Mouse (Mus musculus): ENCODE measurements around the gene Adrm1. TPM values are rescaled to one million over a fixed set of nuclear protein-coding genes. Genes with fewer than 3 reads are reported as not detected.

Gene Adrm1
- polyA plus RNA-seq, 1 experiment: 62.1 TPM

- no peak overlapping the region for H3K4me3 ChIP-seq (ENCODE audit: insufficient read depth, low read length)
- H3K27ac ChIP-seq (ENCODE audit: insufficient read depth, low read depth, low read length): no peak overlapping the region
- TF ChIP-seq POLR2A (IDR thresholded peaks at IDR 0.05; ENCODE audit: borderline replicate concordance, low read depth, low read length) (no peak), CTCF (IDR thresholded peaks at IDR 0.05; ENCODE audit: low read depth, low read length) (no peak)
- no peaks in the 10 kb centered on the region; the same call in none of the 2 replicates for H3K4me1 ChIP-seq (ENCODE audit: control insufficient read depth, insufficient read depth, low read length)
These were observed 51.0 kb downstream of the Adrm1 start for GRCm38 (mm10) chr2:180222250-180222649.

GRCm38 (mm10) chr2:180224647-180225043, 53.4 kb downstream of the Adrm1 start:
- Histone ChIP-seq H3K4me1 (ENCODE audit: control insufficient read depth, insufficient read depth, low read length) (no peaks in the 10 kb centered on the region; the same call in none of the 2 replicates), H3K4me3 (ENCODE audit: insufficient read depth, low read length) (no peak overlapping the region), H3K27ac (ENCODE audit: insufficient read depth, low read depth, low read length) (no peak overlapping the region)
- TF ChIP-seq CTCF (IDR thresholded peaks at IDR 0.05; ENCODE audit: low read depth, low read length): no peak
- no peak for TF ChIP-seq POLR2A (IDR thresholded peaks at IDR 0.05; ENCODE audit: borderline replicate concordance, low read depth, low read length)

- H3K4me1 ChIP-seq (ENCODE audit: control insufficient read depth, insufficient read depth, low read length): no peaks in the 10 kb centered on the region; the same call in none of the 2 replicates
- TF ChIP-seq POLR2A (IDR thresholded peaks at IDR 0.05; ENCODE audit: borderline replicate concordance, low read depth, low read length) (no peak), CTCF (IDR thresholded peaks at IDR 0.05; ENCODE audit: low read depth, low read length) (no peak)
- H3K27ac ChIP-seq (ENCODE audit: insufficient read depth, low read depth, low read length): no peak overlapping the region
- peak overlapping the region; percentile 48 for H3K4me3 ChIP-seq (ENCODE audit: insufficient read depth, low read length)
These were observed 53.9 kb downstream of the Adrm1 start for GRCm38 (mm10) chr2:180225044-180225761.

Other genes starting within 250 kb of the Adrm1 start
- 16.8 and 17.2 TPM in 2 replicates for gene Taf4, start 194.8 kb upstream of the Adrm1 start, polyA plus RNA-seq (2012; ENCODE audit: insufficient read depth, insufficient read length, missing spikeins)
- 26.2 and 30.9 TPM in 2 replicates for gene Lsm14b, start 146.5 kb upstream of the Adrm1 start, polyA plus RNA-seq (2012; ENCODE audit: insufficient read depth, insufficient read length, missing spikeins)
- gene Psma7, start 129.1 kb upstream of the Adrm1 start, polyA plus RNA-seq (2012; ENCODE audit: insufficient read depth, insufficient read length, missing spikeins): 150 and 155 TPM in 2 replicates
- 4.0 and 5.7 TPM in 2 replicates for gene Ss18l1, start 129.0 kb upstream of the Adrm1 start, polyA plus RNA-seq (2012; ENCODE audit: insufficient read depth, insufficient read length, missing spikeins)
- gene Mtg2, start 100.9 kb upstream of the Adrm1 start, polyA plus RNA-seq (2012; ENCODE audit: insufficient read depth, insufficient read length, missing spikeins): 10.3 and 11.7 TPM in 2 replicates
- not detected in 2 replicates for gene Hrh3, start 67.0 kb upstream of the Adrm1 start, polyA plus RNA-seq (2012; ENCODE audit: insufficient read depth, insufficient read length, missing spikeins)
- 21.3 and 25.0 TPM in 2 replicates for gene Osbpl2, start 52.2 kb upstream of the Adrm1 start, polyA plus RNA-seq (2012; ENCODE audit: insufficient read depth, insufficient read length, missing spikeins)
- gene Lama5, start 54.4 kb downstream of the Adrm1 start, polyA plus RNA-seq (2012; ENCODE audit: insufficient read depth, insufficient read length, missing spikeins): 0.12 and 0.45 TPM in 2 replicates
- 1,564 and 1,592 TPM in 2 replicates for gene Rps21, start 85.9 kb downstream of the Adrm1 start, polyA plus RNA-seq (2012; ENCODE audit: insufficient read depth, insufficient read length, missing spikeins)
- 10.3 and 11.1 TPM in 2 replicates for gene Cables2, start 102.0 kb downstream of the Adrm1 start, polyA plus RNA-seq (2012; ENCODE audit: insufficient read depth, insufficient read length, missing spikeins)
- not detected in 2 replicates for gene Rbbp8nl, start 118.4 kb downstream of the Adrm1 start, polyA plus RNA-seq (2012; ENCODE audit: insufficient read depth, insufficient read length, missing spikeins)
- not detected in 2 replicates for gene Gata5, start 163.2 kb downstream of the Adrm1 start, polyA plus RNA-seq (2012; ENCODE audit: insufficient read depth, insufficient read length, missing spikeins)